Mouse (Mus musculus): ENCODE results near the gene Dennd2a.
"Not testable (repeated sequence)": the region's sequence is repeated elsewhere in the genome, so short reads cannot be mapped to it uniquely, and the experiment has no call there.

The Dennd2a gene

DNA sequence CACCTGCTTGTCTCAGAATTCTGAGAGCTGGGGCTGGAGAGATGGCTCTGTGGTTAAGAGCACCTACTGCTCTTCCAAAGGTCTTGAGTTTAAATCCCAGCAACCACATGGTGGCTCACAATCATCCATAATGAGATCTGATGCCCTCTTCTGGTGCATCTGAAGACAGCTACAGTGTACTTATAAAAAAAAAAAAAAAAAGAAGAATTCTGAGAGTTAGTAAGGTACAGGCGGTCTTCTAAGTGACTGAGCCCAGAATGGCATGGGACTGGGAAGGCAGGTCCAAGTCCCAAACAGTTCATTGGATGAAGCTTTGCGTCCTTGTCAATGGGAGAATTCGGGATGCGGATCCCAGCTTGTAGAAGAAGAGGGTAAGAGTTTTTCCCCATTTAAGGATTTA is 104.1 kb downstream of the Dennd2a start:
- no peak for DNase-seq (ENCODE audit: low read depth in 2 of 2, low spot score in 2 of 2)

DNA sequence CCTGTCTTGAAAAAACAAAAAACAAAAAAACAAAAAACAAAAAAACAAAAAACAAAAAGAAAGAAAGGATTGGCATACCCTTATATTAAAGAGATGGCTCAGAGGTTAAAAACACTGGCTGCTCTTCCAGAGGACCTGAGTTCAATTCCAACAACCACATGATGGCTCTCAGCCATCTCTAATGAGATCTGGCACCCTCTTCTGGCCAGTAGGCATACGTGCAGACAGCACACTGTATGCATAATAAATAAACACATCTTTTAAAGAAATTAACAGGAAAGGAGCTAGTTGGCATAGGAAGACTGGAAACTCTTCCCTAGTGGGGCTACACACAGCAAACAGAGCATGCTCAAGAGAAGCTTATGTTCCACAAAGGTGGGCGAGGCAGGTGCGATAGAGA is 106.6 kb downstream of the Dennd2a start:
- DNase-seq (ENCODE audit: low read depth in 2 of 2, low spot score in 2 of 2), result no peak

DNA sequence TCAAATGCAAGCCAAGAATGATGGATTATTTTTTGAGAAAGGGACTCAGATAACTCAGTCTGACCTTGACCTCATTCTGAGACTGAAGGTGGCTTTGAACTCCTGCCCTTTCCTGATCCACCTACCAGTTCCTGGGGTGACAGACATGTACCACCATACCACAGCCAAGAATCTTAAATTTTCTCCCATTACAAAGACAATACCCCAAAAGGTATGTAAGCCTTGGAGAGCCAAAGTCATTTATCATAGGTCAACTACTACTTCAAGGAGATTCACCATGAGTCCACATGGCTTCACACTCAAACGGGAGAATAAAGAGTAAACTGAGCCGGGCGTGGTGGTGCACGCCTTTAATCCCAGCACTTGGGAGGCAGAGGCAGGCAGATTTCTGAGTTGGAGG is 107.1 kb downstream of the Dennd2a start:
- DNase-seq (ENCODE audit: low read depth in 2 of 2, low spot score in 2 of 2), result no peak

DNA sequence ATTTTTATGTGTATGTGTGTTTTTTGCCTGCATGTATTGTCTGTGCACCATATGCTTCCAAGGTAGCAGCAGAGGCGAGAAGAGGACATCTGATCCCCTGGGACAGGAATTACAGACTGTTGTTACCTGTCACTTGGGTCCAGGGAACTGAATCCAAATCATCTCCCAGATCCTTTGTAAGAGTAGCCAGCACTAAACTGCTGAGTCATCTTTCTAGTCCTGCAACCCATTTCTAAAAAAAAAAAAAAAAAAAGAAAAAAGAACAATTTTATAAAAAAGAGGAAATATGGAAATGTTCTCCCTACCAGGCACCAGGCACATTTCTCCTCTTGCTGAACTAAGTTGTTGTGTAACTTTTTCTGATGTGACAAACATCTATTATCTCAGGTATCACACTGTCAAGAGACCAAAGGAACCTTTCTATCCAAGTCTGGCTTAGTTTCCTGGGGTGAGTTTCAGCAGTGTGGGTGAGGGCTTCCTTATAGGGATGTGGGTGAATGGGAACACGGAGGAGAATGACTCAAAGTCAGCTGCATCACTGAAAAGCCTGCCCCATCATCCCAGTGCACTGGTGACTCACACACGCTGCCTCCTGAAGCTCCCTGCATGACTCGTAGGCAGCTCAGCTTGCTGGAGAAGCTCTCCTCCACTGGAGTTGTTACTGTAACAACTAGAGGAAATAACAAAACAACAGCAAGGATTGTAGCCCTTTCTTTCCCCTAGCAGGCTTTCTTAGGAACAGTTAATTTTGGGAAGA is 110.1 kb downstream of the Dennd2a start:
- DNase-seq (ENCODE audit: low read depth in 2 of 2, low spot score in 2 of 2), result no peak

DNA sequence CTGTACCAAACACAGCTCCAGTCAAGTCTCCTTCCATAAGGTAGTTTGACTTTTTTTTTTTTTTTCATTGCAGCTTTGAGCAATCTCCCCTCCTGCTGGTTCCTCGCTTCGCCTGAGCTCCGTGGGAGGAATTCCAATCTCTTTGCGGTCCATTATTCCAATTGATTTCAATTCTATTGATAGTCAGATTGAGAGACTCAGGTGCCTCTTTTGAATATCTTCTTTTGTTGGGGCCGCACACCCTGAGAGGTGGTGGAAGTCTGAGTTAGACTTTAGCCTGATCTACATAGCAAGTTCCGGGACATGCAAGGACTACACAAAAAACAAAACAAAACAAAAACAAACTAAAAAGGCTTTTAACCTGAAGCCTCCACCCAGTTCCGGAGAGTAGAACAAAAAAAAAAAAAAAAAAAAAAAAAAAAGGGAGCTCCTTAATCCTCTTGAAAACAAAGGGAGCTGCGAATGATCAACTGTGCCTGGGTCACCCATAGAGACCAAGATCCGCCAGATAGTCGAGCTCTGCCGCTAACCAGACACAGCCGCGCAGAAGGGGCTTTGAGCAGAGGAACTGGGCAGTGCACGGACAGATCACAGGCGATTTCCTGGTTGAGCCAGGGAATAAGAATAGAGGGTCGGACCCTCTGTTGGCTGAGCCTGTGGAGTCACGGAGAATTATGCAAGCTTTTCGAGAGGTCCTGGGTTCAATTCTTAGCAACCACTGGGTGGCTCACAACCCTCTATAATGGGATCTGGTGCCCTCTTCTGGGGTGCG is 111.7 kb downstream of the Dennd2a start:
- no peak for DNase-seq (ENCODE audit: low read depth in 2 of 2, low spot score in 2 of 2)

DNA sequence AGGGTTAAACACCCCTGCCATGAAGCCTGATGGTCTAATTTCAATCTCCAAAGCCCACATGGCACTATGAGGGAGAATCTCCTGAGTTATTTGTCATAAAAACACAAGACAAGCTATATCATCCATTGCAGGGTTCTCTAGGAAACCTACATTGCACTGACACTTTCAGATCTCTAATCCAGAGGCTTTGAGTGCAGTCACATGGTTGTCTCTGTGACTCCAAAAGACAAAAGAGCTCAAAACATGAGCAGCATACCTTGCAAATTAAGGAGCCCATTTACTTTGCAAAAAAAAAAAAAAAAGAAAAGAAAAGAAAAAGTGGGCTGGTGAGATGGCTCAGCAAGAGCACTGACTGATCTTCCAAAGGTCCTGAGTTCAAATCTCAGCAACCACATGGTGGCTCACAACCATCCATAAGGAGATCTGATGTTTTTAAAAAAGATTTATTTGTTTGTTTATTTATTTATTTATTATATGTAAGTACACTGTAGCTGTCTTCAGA is 114.8 kb downstream of the Dennd2a start:
- no peak for DNase-seq (ENCODE audit: low read depth in 2 of 2, low spot score in 2 of 2)

DNA sequence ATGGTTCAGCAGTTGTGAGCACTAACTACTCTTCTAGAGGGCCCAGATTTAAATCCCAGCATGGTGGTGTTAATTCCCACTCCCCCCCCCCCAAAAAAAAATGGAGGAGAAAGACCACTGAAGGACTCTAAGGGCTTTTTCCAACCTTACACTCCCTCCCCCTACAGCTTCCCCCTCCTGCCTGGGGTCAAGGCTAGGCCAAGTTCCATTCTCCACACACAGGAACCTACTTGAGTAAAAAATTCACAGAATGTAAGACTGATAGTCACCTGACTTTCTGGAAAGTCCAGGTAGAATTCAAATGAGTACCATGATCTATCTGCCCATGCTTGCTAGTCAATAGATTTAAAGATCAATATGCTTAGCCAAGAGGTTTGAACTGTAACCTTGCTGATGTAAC is 117.5 kb downstream of the Dennd2a start:
- DNase-seq (ENCODE audit: low read depth in 2 of 2, low spot score in 2 of 2), result no peak

DNA sequence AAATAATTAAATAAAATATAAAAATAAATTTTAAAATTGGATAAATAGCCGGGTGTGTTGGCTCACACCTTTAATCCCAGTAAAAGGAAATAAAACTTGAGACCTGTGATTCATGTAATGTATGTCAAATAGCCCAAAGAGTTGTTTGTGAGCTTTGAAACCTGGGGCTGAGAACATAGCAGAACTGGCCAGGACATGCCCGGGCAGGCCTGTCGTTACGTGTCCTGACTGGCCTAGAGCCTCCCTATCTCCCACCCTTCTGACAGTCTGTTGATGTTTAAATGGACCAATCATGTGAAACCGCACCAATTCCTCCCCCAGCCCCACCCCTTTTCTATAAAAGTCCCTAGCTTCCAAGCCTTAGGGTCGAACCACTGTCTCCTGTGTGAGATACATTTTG is 120.1 kb downstream of the Dennd2a start:
- not testable (repeated sequence) for DNase-seq (ENCODE audit: low read depth in 2 of 2, low spot score in 2 of 2)

DNA sequence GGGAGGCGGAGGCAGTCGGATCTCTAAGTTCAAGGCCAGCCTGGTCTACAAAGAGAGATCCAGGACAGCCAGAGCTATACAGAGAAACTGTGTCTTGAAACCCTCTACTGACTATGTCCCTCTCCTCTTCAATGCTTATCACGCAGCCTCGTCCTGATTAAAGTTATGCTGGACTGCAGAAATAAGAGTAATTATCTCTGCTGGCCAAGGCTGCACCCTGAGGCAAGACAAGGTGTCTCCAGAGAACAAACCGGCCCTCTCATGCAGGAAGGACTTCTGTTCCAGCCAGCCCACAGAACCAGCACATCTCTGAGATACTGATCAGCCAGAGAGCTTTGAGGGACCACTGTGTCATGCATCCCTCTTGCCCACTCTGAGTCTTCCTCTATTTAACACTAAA is 121.8 kb downstream of the Dennd2a start:
- DNase-seq (ENCODE audit: low read depth in 2 of 2, low spot score in 2 of 2), result no peak

DNA sequence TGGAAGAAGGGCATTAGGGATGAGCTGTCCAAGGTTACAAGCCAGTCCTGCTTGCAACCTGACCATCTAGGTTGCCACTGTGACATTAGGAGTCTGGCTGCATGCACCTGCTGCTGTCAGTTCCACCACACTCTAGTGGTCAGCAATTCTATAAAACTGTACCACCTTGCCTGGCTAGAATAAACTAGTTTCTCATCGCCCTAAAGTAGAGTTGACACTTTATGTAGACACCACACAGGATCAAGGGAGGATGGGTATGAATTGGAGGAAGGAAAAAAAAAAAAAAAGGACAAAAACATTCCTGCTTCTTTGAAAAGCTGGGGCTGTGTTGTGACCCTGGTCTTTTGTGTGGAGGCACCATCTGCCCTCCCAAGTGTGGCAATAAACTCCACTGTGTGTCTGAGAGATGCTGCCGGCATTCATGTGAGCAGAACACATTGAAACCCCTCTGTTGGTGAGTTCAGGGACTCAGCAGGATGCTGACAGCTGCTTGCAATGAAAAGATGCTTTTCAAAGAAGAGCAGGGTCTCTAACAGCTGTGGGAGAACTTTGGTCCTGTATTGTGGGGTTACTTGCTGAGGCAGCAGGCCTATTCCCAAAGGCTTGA is 122.7 kb downstream of the Dennd2a start:
- no peak for DNase-seq (ENCODE audit: low read depth in 2 of 2, low spot score in 2 of 2)

DNA sequence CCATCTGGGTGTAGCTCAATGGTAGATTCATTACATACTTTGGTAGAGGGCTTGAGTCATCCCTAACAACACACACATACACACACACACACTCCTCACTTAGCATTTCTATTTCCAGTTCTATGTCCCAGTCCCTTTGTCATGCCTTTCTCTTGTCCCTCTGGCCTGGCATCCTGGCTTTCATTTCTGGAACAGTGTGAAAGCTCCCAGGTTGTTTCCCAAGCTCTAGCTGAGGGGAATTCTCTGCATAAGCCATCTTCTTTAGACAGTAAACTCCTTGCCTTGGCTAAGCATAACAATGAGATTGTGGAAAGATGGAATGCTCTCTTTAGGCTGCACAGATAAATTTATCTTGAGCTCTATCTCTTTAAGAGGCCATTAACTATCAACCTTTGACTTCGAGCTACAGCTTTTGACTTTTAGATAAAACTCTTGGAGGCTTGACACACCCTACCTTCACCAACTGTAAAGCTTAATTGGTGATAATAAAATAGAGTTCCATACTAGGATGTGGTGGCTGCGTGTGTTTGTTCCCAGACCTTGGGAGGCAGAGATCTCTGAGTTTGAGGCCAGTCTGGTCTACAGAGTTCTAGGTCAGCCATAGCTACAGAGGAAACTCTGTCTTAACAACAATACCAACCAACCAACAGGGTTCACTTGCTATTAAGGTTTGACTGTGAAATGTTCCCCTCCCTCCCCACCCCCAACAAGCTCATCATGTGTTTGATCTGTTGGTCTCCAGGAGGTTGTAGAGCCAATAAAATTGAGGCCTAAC is 123.4 kb downstream of the Dennd2a start:
- no peak for DNase-seq (ENCODE audit: low read depth in 2 of 2, low spot score in 2 of 2)

DNA sequence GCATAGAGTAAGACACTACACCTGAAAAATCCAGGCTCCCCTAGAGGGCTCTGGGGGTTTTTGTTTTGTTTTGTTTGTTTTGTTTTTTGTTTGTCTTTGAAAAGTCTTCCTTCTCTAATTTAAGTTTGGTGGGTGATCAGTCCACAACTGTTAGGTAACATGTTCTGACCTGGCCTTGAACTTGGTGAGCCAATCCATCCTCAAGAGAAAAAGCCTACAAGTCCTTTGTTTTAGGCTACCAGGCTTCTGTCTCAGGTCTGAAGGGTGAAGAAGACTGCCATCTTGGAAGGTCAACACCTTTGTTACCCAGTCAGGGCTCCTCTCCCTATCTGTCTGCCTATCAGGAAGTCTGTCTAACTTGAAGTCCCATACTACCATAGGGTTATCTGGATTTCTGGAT is 124.0 kb downstream of the Dennd2a start:
- DNase-seq (ENCODE audit: low read depth in 2 of 2, low spot score in 2 of 2), result no peak

DNA sequence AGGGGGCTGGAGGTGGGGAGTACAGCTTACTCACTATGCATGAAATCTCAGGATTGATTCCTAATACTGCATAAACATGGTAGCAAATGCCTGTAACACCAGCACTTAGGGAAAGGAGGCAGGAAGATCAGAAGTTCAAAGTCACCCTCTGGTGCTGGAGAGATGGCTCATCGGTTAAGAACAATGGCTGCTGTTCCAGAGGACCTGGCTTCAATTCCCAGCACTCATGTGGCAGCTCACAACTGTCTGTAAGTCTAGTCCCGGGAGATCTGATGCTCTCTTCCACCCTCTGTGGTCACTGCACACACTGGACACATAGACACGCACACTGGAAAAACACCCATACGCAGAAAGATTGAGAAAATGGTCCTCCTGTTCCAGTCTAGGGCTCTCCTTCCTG is 124.5 kb downstream of the Dennd2a start:
- no peak for DNase-seq (ENCODE audit: low read depth in 2 of 2, low spot score in 2 of 2)

DNA sequence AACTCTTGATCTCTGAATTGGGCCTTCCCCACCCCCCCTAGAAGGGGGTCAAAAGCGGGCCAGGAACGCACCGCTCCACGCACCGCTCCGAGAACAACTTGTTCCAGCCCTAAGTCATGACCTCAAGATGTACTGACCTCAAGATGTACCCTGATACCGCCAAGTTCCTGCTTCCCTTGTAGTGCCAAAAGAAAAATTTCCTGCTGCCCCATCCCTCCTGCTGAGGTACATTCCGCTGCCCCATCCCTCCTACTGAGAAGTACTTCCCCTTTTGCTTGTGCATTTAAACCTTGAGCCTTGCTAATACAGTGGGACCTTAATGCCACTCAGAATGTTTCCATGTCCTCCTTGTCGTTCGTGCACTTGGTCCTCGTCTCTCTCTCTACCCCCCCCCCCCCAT is 126.9 kb downstream of the Dennd2a start:
- DNase-seq (ENCODE audit: low read depth in 2 of 2, low spot score in 2 of 2), result no peak

DNA sequence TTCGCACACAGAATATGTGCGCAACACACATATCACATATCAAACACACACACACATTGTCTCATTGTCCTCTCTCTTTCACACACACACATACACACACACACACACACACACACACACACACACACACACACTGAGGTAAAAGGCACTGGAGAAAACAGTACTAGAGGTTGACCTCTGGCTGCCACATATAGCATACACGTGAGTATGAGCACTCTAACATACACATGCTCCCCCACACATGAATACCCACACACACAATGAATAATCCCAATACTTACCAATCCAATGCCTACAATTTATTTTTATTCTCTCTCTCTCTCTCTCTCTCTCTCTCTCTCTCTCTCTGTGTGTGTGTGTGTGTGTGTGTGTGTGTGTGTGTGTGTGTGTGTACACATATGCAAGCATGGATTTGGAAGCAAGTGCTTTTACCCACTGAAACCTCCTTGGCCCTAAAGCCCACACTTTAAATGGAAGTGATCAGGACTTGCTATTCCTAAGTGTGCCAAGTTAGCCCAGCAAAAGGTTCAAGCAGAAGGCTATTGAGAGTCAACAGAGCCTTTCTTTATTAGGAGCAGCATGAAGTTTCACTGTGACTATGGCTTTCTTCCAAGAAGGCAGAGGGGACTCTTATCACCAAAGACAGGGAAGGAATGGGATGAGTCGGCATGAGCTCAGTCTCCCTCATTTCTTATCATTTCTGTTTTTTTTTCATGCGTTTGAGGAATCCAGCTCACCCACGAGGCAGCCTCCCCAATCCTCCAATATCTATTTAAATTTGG is 128.5 kb downstream of the Dennd2a start:
- DNase-seq (ENCODE audit: low read depth in 2 of 2, low spot score in 2 of 2), result no peak

DNA sequence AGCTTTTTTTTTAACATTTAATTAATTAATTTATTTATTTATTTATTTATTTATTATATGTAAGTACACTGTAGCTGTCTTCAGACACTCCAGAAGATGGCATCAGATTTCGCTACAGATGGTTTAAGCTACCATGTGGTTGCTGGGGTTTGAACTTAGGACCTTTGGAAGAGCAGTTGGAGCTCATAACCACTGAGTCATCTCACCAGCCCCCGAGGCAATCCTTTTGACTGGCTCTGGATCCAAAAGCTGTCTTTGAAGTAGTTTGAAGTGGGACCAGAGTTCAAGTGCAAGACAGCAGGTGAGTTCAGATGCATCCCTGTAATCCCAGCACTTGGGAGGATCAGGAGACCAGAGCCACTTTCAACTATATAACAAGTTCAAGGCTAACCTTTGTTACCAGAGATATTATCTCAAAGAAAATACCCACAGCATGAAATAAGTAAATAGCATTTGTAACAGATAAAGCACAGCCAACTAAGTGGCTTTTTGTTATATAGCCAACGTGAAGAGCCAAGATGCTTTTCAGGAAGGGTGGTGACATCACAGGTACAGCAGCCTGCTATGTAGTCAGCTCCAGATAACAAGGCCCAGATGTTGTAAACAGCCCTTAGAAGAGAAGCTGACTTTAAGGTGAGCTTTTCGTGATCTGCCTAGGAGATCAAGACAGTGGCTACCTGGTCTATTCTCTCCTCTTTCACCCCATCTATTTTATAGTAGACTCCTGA is 130.2 kb downstream of the Dennd2a start:
- DNase-seq (ENCODE audit: low read depth in 2 of 2, low spot score in 2 of 2), result no peak

DNA sequence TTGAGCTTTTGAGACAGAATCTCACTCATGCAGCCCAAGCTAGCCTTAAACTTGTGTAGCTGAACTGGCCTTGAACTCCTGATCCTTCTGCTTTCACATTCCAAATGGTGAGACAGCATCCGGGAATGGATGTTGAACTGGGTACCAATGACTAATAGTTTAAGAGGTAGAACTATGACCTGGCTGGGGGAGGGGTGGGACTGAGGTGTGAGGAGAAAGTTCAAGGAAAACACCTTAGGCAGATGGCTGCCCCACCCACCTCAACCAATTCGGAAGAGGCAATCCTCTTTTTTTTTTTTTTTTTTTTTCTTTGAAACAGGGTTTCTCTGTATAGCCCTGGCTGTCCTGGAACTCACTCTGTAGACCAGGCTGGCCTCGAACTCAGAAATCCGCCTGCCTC is 130.9 kb downstream of the Dennd2a start:
- DNase-seq (ENCODE audit: low read depth in 2 of 2, low spot score in 2 of 2), result no peak

DNA sequence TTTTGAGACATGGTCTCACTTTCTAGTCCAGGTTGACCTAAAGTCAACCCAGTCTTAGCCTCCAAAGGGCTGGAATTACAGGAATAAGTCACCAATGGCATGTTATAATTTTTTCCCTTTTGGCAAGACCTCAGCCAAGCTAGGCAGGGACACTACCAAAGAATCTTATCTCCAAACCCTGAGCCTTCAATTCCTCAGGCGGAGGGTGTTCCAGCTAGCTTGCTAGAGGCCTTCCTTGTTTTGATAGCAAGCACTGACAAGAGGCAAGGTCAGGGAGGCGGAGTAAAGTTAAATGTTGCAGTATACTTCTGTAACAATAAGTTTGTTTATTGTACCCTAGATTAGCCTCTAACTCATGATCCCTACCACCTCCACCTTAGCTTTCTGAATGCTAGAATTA is 132.5 kb downstream of the Dennd2a start:
- DNase-seq (ENCODE audit: low read depth in 2 of 2, low spot score in 2 of 2), result no peak

DNA sequence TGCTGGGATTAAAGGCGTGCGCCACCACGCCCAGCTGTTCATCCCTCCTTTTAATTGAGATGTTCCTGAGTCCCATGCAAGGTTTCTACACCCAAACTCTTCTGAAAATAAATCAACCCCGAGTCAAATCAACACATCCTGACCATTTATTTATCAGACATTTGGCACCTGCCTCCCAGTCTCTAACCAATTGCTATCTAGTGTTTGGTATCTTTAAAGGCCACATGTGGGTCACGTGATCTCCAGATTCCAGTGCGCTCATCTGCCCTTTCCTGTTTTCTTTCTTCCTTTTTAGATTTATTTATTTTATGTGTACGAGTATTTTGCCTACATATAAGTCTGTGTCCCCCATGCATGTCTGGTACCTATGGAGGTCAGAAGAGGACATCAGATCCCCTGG is 134.0 kb downstream of the Dennd2a start:
- no peak for DNase-seq (ENCODE audit: low read depth in 2 of 2, low spot score in 2 of 2)

DNA sequence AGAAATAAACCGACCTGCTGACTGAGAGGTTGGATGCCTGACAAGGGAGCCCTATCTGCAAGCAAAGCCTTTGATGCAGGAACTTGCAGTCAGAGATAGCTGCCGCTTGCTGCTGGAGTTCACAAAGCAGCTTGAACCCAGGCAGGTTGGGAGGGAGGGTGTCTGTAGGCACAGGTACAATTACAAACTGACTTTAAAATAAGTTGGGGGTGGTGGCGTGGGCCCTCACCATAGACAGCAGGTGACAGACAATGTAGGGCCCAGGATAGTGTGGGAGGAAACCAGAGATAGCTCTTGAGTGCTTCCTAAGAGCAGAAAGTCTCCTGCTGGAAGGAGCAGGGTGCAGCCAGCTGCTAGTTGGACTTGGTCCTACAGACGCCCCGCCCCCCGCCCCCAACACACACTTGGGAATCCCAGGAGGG is 134.5 kb downstream of the Dennd2a start:
- DNase-seq (ENCODE audit: low read depth in 2 of 2, low spot score in 2 of 2), result no peak
